Mouse (Mus musculus) small intestine, adult 2 months (tissue): Measurements from ENCODE around the gene C1qa. TPM values are rescaled to one million over a fixed set of nuclear protein-coding genes. Genes with fewer than 3 reads are reported as not detected.

Source experiments
- H3K27ac ChIP-seq: fragments of 200-500 bp; 2 replicates; pipeline ENCODE4 v1.5.1; 2012; ENCODE audit warnings: low read depth, low read length, control low read depth, inconsistent platforms; ENCODE audit not compliant: insufficient read depth
- H3K27me3 ChIP-seq: fragments of 200-500 bp; 2 replicates; pipeline ENCODE4 v1.6.1; 2012; ENCODE audit warnings: mild to moderate bottlenecking, moderate library complexity, low read length, inconsistent platforms; ENCODE audit not compliant: control insufficient read depth, insufficient read depth
- H3K36me3 ChIP-seq: fragments of 200-500 bp; 2 replicates; pipeline ENCODE4 v1.6.1; 2012; ENCODE audit warnings: mild to moderate bottlenecking, low read length, control low read depth, inconsistent platforms; ENCODE audit not compliant: control insufficient read depth, insufficient read depth
- H3K4me1 ChIP-seq: fragments of 200-500 bp; 2 replicates; pipeline ENCODE4 v1.6.1; 2012; ENCODE audit warnings: low read length, inconsistent platforms, mixed read lengths; ENCODE audit not compliant: control insufficient read depth, insufficient read depth, insufficient read length
- H3K4me3 ChIP-seq: fragments of 200-500 bp; 2 replicates; pipeline ENCODE4 v1.5.1; 2012; ENCODE audit warnings: low read depth, mild to moderate bottlenecking, control low read depth, inconsistent platforms, low read length, moderate library complexity
- CTCF ChIP-seq: fragments of 200-500 bp; IDR thresholded peaks from 2 replicates; pipeline ENCODE4 v1.5.1; 2012; ENCODE audit warnings: low read depth, mild to moderate bottlenecking, control low read depth, inconsistent platforms, low read length, moderate library complexity, mixed read lengths; ENCODE audit not compliant: insufficient replicate concordance, insufficient read length; ENCODE audit errors: extremely low read depth
- POLR2A ChIP-seq: fragments of 200-500 bp; IDR thresholded peaks from 2 replicates; pipeline ENCODE4 v1.6.1; 2012; ENCODE audit warnings: low read depth, mild to moderate bottlenecking, control low read depth, inconsistent platforms, low read length, moderate library complexity
- WGBS: fragments of 180-500 bp; shearing (Covaris S2); methylation state at CpG from one replicate; pipeline ENCODE4 v1.1.7; 2018; 5-methylcytosine and 5-hydroxymethylcytosine counted together
- polyA plus RNA-seq: library from polyadenylated mRNA; depleted of rRNA; stranded (reverse); fragments of >200 nt; gene quantifications from 2 replicates; pipeline ENCODE4 v1.2.3, GENCODE M21; 2012; rRNA removed

C1qa gene
- polyA plus RNA-seq, 1 experiment, result 55.8 TPM

GRCm38 (mm10) chr4:136862411-136862810 is 36.2 kb downstream of the C1qa start:
- Histone ChIP-seq H3K36me3 (no peaks in the 10 kb centered on the region), H3K27ac (no peak overlapping the region), H3K27me3 (no peaks in the 10 kb centered on the region), H3K4me3 (no peak overlapping the region), H3K4me1 (no peaks in the 10 kb centered on the region; the same call in 1 of the 2 replicates)
- WGBS, result 89% methylated on average over 2 of the region's 2 CpGs
- no peak for TF ChIP-seq CTCF
- TF ChIP-seq POLR2A, result no peak

- WGBS, result 15% methylated on average over 17 of the region's 17 CpGs
- Histone ChIP-seq H3K4me3 (no peak overlapping the region), H3K27me3 (no peaks in the 10 kb centered on the region), H3K4me1 (no peaks in the 10 kb centered on the region; the same call in 1 of the 2 replicates), H3K36me3 (no peaks in the 10 kb centered on the region), H3K27ac (no peak overlapping the region)
- TF ChIP-seq CTCF, result no peak
- no peak for TF ChIP-seq POLR2A
Measured at GRCm38 (mm10) chr4:136861806-136862205, 36.8 kb downstream of the C1qa start.

GRCm38 (mm10) chr4:136860022-136860421 is 38.6 kb downstream of the C1qa start:
- TF ChIP-seq CTCF (peak; percentile 36; the same call in 1 of the 2 replicates), POLR2A (no peak)
- no peak overlapping the region for H3K27ac ChIP-seq
- 87% methylated on average over 7 of the region's 7 CpGs for WGBS
- H3K27me3 ChIP-seq, result no peaks in the 10 kb centered on the region
- H3K4me3 ChIP-seq, result no peak overlapping the region
- no peaks in the 10 kb centered on the region for H3K36me3 ChIP-seq
- H3K4me1 ChIP-seq, result no peaks in the 10 kb centered on the region; the same call in 1 of the 2 replicates

- no peaks in the 10 kb centered on the region for H3K36me3 ChIP-seq
- no peak overlapping the region for H3K4me3 ChIP-seq
- H3K27me3 ChIP-seq, result no peaks in the 10 kb centered on the region
- no peak overlapping the region for H3K27ac ChIP-seq
- no peak for TF ChIP-seq POLR2A
- peak; percentile 39; the same call in 1 of the 2 replicates for TF ChIP-seq CTCF
- H3K4me1 ChIP-seq, result peaks cover 11% of the 10 kb centered on the region; the same call in 1 of the 2 replicates
- 46% methylated on average over 6 of the region's 6 CpGs for WGBS
Measured at GRCm38 (mm10) chr4:136855081-136855480, 43.5 kb downstream of the C1qa start.

- TF ChIP-seq POLR2A (no peak), CTCF (no peak)
- H3K27ac ChIP-seq, result peak overlapping the region; percentile 25
- 40% methylated on average over 12 of the region's 12 CpGs for WGBS
- peaks cover 11% of the 10 kb centered on the region; the same call in 1 of the 2 replicates for H3K4me1 ChIP-seq
- 0 out of 2 replicates have a peak overlapping the region, but pooled peaks have one; percentile 9 for H3K4me3 ChIP-seq
- no peaks in the 10 kb centered on the region for H3K27me3 ChIP-seq
- no peaks in the 10 kb centered on the region for H3K36me3 ChIP-seq
Measured at GRCm38 (mm10) chr4:136852989-136853388, 45.6 kb downstream of the C1qa start.

- H3K4me1 ChIP-seq, result peaks cover 11% of the 10 kb centered on the region; the same call in 1 of the 2 replicates
- H3K4me3 ChIP-seq, result no peak overlapping the region
- TF ChIP-seq POLR2A, result no peak
- TF ChIP-seq CTCF, result no peak
- no peaks in the 10 kb centered on the region for H3K36me3 ChIP-seq
- no peaks in the 10 kb centered on the region for H3K27me3 ChIP-seq
- H3K27ac ChIP-seq, result peak overlapping the region; percentile 32
- 16% methylated on average over 5 of the region's 5 CpGs for WGBS
Measured at GRCm38 (mm10) chr4:136852119-136852518, 46.5 kb downstream of the C1qa start.

- 82% methylated on average over 4 of the region's 4 CpGs for WGBS
- no peak overlapping the region for H3K4me3 ChIP-seq
- H3K4me1 ChIP-seq, result peaks cover 16% of the 10 kb centered on the region; the same call in 1 of the 2 replicates
- no peak overlapping the region for H3K27ac ChIP-seq
- no peaks in the 10 kb centered on the region for H3K27me3 ChIP-seq
- H3K36me3 ChIP-seq, result no peaks in the 10 kb centered on the region
- TF ChIP-seq CTCF (no peak), POLR2A (no peak)
Measured at GRCm38 (mm10) chr4:136848565-136848964, 50.0 kb downstream of the C1qa start.

- 86% methylated on average over 6 of the region's 6 CpGs for WGBS
- peaks cover 16% of the 10 kb centered on the region; the same call in 1 of the 2 replicates for H3K4me1 ChIP-seq
- TF ChIP-seq POLR2A (no peak), CTCF (no peak)
- H3K27me3 ChIP-seq, result no peaks in the 10 kb centered on the region
- H3K36me3 ChIP-seq, result no peaks in the 10 kb centered on the region
- no peak overlapping the region for H3K27ac ChIP-seq
- H3K4me3 ChIP-seq, result no peak overlapping the region
Measured at GRCm38 (mm10) chr4:136847166-136847565, 51.4 kb downstream of the C1qa start.

Other genes with a start within 250 kb of the C1qa start
- 32.1 and 57.6 TPM in 2 replicates for gene Ephb2, start 62.8 kb downstream of the C1qa start, polyA plus RNA-seq
- 58.9 and 71.3 TPM in 2 replicates for gene C1qb, start 12.6 kb downstream of the C1qa start, polyA plus RNA-seq
- 82.5 and 108 TPM in 2 replicates for gene C1qc, start 5.7 kb downstream of the C1qa start, polyA plus RNA-seq
- gene Epha8, start 58.0 kb upstream of the C1qa start, polyA plus RNA-seq, result 0.14 and 0.15 TPM in 2 replicates
- 5.2 and 9.0 TPM in 2 replicates for gene Zbtb40, start 150.0 kb upstream of the C1qa start, polyA plus RNA-seq